Mouse (Mus musculus) skeletal muscle tissue, adult 2 months (tissue): Measurements from ENCODE around the gene Cacna2d2.
"Not testable (repeated sequence)": the region's sequence is repeated elsewhere in the genome, so short reads cannot be mapped to it uniquely, and the experiment has no call there.

Experiments used
- DNase-seq: peaks from one replicate; pipeline ENCODE4 v3.0.0-alpha.2; 2012; ENCODE audit warnings: low read depth, low spot score

The Cacna2d2 gene

DNA sequence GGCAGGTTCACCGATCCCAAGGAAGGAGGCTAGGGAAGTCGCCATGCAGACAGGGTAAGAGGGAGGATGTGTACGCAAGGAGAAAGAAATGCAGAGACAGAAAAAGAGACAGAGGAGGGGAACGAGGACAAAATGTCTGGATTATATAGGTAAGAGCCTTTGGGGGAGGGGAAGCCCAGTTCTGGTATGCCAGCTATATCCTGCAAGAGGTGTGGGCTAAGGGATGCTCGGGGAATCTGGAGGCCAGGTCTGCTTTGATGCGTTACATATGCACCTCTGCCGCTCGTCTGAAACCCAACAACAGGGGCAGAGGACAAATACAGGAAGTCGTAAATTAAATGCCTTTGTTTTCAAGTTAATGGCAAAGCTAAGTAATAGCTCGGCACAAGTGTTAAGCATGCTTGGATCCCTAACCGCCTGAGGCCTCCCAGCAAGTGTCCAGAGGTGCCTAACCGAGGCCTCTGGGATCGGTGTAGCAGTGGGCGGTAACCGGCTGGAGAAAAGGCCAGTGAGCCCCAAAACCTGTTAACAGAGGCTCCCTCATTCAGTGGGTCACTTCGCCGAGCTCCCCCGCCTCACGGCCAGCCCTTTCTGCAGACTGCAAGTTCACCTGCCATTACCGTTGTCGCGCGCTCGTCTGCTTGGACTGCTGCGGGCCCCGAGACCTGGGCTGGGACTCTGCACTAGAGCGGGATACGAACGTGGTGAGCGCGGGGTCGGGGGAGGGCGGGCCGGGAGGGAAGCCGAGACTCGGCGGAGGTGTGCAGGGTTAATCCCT lies 154.3 kb downstream of the Cacna2d2 start:
- DNase-seq = no peak

DNA sequence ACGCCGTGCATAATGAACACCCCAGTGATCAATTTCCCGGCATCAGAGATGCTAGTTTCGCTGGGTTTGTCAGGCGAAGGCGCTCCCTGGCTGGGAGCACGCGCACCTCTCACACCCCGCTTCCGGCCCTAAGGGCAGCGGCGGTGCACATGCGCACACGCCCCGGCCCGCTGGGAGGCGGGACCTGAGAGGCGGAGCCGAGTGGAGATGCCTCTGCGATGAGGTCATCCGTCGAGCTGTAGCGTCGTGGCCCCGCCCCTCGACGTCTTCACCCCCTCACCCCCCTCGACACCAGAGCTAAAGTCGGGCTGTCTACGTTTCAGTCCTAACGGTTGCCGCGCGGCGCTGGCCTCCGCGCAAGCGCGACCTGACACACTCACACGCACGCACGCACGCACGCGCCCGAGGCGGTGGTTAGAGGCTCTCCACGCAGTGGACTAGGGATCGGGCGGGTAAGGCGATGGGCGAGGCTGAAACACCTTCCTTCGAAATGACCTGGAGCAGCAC lies 155.0 kb downstream of the Cacna2d2 start:
- peak; percentile 99 for DNase-seq

DNA sequence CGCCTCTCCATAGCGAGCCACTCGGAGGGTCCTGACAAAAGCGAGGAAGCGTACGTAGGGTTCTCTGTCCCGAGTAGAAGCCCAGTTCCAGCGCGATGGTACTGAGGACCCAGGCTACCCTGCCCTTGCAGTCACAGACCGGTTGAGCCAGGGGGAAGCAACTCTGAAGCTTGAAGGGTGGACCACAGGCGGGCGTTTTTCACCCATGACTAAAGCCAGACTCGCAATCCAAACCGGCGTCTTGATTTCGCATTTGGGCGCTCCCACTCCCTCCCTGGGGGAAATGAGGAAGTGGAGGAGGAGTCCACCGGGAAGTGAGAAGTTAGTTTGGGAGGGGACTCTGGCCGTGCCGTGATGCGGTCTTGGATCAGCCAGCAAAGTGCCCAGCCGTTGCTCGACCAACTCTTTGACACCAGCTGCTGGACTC lies 155.6 kb downstream of the Cacna2d2 start:
- peak; percentile 77 for DNase-seq

DNA sequence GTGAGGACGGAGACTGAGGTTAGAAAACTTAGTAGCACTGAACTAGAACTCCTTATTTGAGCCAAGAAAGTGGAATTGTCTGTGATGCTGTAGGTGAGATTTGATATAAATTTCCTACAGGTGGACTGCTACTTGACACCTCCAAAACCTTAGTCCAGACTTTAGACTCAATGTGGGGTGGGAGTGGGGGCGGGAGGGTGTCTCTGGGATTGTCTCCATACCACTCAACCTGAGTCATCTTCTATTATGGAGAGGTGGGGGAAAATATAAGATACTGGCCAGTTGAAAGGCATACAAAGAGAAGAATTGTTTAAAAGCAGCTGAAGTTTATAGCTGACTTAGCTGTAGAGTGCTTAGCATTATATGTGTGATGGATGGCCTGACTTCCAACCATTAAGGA lies 156.3 kb downstream of the Cacna2d2 start:
- no peak for DNase-seq

DNA sequence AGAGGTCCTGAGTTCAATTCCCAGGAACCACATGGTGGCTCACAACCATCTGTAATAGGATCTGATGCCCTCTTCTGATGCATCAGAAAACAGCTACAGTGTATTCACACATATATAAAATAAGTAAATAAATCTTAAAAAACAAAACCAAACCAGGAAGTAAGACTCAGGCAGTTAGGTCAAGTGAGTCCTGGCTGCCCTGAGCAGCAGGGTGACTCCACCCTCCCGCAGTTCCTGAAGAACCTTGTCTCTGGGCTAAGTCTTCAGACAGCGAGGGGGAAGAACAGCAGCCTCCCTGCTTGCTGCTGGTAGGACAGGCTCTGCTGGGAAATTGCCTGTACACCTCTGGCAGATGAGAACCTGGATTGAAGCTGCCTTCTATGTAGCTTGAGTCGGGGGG lies 156.9 kb downstream of the Cacna2d2 start:
- no peak for DNase-seq

DNA sequence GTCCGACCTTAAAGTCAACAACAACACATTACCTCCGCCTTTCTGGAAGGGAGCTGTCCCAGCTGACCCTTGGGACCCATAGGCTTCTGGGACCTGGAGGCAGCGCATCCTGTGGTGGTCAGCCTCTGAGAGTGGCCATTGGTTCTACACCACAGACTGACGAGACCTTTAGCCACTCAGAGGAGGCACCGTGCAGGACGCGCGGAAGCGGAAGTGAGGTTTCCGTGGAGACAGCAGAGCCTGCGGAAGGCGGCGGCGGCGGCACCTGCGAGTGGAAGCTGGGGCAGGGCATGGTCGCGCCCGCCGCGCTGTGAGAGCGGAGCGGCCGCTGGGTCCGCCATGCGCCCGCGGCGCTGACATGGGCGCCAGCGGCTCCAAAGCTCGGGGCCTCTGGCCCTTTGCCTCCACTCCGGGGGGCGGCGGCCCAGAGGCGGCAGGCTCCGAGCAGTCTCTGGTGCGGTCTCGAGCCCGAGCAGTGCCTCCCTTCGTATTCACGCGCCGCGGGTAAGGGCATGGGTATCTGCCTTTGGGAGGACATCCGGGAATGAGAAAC lies 163.7 kb downstream of the Cacna2d2 start, which contains the start of gene Tusc2:
Gene Tusc2, plus strand, starts transcription at position 227 of the 553 bp plus-strand sequence.
- peak; percentile 95 for DNase-seq

DNA sequence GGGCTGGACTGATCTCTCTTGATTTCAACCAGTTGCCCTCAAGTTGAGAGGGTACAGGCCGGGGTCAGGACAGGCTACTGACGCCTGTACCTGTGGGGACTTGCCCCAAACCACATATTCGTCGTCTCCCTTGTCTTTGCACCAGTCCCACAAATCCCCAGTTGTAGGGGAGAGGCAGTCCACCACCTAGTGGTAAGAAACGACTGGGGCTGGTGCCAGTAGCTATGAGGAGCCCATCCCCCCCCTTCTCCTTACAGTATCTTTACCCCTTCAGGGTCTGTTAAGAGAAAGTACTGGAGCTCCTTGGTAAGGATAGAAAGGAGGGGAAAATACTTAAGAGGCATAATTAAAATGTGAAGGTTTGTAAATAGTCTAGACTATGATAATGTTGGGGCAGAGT lies 166.1 kb downstream of the Cacna2d2 start:
- DNase-seq = not testable (repeated sequence)

DNA sequence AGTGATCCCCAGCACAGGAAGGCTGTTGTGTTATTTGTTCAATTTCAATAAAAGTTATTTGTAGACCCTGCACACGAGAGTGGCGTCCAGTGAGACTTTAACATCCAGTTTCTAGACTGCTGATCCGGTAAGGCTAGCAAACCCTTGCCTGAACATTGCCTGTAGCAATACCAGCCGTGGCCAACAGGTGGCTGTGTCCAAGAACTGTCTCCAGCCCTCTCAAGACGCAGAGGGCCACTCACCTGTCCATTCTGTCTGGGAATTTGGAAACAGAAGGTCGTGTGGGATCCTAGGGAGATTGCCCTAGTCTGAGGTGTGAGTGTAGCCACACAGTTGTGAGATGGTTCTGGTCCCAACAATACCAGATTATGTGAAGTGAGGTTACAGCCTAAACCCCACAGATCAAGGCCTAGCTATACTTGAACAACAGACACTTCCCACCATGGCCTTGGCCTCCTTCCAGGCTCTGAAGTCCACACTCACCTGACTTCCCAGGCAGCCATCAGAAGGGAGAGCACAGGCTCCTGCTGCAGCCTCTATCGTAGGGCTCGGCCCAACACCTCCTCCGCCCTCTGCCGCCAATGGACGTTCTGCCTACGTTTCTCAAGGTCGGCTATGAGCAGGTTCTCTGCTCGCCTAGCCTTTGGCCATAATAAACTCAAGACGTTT lies 166.8 kb downstream of the Cacna2d2 start:
- DNase-seq = peak; percentile 67

DNA sequence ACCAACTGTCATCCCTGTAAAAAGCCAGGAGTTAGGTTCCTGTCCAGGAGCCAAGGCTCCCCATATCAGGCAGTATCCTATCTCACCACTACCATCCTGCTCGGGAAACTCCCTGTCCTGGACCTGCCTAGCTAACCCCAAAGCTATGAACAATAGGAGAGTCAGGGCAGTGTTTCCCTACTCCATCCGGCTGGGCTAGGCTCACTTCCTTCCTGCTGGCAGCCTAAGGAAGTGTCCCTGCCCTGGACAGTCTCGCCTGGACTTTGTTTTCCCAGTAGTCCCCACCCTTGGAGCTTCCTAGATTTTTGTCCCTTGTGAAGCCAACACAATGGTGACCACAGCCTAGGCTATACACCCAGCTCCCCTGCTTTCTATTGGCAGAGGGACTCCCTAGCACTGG lies 167.4 kb downstream of the Cacna2d2 start:
- no peak for DNase-seq

DNA sequence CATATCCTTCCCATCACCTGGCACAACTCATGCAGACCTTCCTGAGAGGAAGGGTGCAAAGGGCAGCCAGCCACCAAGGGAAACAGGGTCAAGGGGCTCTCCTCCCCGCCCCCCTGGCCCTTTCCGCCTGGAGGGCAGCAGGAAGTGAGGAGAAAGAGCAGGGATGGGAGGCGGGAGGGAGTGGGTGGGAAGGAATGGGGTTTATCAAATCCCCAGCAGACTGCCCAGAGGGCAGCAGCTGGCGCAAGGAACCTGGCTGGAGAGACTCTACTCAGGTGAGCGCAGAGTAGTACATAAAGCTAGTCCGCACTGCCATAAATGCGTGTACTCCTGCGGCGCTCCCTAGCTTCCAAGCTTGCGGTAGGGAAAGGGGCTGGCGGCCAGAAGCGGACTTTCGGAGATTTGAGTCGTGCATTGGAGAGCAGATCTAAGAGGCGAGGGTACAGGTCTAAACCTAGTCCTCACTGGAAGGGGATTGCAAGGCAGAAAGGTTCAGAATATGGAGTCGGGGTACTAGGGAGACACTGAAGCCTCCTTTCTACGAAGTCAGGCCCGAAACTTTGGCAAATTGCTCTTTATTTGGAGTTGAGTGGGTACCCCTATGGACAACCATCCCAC lies 168.4 kb downstream of the Cacna2d2 start, which contains the start of gene Hyal2:
Gene Hyal2, plus strand, starts transcription at position 244 of the 618 bp plus-strand sequence.
- DNase-seq = no peak

DNA sequence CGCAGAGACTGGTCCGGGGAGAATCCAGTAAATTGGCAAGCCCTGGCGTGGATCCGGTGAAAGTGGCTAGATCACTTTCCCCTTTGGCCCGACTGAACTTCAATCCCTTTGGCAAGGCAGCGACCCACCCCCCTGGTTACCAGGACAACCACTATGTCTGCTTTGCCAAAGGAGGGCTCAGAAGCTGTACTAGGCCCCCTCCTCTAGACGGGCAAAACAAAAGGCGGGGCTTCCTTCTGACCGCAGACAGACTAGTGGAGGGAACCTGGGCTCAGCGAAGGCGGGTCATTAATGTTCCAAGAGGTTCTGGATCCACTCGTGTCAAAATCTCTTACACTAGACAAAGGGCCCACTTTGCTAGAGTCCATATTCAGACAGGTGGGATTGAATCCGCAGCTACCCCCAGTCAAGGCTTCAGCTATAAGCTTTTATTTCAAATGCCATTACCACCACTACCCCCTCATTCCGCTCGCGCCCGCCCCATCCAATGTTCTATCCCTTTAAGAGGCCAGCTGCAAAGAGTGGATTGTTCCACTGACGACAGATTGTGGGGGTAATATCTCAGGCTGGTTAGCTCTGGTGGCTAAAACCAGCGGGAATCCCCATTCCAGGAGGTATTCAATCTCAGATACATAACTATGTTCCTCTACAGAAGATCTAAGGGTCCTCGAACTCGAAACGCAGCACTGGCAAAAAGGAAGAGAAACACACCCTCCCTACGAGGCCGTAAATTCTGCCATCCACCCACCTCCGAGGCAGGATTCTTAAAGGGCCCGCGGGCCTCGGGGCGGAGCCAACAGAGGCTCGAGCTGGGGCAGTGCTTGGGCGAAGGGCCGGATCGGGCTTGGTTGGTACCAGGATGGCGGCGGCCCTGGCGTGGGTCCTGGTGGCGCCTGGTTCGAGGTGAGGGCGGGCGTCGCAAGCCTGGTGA lies 169.2 kb downstream of the Cacna2d2 start:
- DNase-seq = peak; percentile 68

DNA sequence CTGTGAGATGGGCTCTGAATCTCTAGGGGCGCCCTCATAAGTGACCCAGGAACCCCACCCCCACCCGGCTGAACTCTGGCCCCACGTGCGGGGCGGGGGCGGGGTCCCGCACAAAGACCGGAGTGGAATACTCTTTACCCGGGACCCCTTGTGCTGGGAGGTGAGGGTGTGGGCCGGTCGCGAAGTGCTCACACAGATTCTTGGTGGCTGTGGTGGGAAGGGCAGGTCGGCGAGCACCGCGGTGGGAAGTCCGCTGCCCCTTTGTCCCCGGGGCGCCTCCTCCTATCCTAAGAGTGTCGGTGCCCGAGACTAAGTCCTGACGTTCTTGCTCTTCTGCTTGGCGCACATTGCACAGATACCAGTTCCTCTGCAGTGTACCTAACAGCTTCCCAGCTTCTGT lies 169.9 kb downstream of the Cacna2d2 start:
- no peak for DNase-seq

DNA sequence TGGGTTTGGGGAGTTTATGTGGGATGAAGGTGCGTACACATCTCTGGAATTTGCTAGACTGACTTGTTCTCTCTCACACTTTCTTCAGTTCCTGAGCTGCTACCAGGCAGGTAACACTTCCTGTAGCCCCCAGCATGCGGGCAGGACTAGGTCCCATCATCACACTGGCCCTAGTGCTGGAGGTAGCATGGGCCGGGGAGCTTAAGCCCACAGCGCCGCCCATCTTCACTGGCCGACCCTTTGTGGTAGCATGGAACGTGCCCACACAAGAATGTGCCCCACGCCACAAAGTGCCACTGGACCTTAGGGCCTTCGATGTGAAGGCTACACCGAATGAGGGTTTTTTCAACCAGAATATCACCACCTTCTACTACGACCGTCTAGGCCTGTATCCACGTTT lies 170.6 kb downstream of the Cacna2d2 start:
- no peak for DNase-seq

DNA sequence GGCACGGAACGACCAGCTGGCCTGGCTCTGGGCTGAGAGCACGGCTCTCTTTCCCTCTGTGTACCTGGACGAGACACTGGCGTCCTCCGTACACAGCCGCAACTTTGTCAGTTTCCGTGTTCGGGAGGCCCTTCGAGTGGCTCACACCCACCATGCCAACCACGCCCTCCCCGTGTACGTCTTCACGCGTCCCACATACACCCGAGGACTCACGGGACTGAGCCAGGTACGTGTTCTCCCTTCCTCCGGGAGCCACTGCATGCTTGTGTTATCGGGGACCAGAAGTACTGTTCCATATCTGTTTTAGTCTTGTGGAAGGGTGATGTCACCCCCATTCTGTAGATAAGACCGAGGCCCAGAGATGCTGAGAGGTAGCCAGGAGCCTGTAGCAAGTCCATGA lies 171.4 kb downstream of the Cacna2d2 start:
- no peak for DNase-seq

DNA sequence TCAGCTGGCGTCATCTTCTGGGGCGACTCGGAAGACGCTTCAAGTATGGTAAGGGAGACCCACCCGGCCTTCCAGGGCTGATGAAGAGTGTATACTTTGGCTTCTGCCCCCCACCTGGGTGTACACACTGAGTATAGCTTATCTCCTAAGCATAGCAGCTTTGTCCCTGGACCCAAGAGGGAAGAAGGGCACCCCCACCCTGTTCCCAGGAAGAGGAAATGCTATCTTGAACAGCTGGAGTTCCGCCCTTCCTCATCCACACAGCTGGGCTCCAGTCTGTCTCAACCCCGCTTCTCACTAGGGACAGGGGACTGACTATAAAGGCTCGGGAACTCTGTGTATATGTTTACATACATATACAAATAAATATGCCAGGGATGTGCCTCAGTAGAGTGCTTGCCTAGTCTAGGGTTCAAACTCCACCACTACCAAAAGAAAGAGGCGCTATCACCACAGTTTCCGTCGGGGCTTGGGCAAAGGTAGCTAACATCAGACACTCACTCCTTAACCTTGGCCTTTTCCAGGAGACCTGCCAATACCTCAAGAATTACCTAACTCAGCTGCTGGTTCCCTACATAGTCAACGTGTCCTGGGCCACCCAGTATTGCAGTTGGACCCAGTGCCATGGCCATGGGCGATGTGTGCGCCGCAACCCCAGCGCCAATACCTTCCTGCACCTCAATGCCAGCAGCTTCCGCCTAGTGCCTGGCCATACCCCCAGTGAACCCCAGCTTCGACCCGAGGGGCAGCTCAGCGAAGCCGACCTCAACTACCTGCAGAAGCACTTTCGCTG lies 172.3 kb downstream of the Cacna2d2 start:
- DNase-seq = no peak

DNA sequence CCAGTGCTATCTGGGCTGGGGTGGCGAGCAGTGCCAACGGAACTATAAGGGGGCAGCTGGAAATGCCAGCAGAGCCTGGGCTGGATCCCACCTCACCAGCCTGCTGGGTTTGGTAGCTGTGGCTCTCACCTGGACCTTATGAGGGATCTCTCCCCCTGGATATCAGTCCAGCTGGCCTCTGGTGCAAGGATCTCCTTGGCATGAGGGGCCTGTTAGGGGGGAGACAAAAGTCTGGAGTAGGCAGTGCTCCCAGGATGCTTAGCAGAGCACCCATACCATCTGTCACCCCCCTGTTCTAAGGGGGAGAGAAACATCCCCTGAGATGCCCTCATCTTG lies 172.9 kb downstream of the Cacna2d2 start:
- DNase-seq = no peak

DNA sequence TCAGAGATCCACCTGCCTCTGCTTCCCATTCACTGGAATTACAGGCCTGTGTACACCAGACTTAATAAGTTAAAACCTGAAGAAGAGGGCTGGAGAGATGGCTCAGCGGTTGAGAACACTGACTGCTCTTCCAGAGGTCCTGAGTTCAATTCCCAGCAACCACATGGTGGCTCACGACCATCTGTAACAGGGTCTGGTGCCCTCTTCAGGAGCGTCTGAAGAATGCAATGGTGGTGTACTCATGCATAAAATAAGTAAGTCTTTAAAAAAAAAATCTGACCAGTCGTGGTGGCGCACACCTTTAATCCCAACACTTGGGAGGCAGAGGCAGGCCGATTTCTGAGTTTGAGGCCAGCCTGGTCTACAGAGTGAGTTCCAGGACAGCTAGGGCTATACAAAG lies 174.4 kb downstream of the Cacna2d2 start:
- DNase-seq = not testable (repeated sequence)

DNA sequence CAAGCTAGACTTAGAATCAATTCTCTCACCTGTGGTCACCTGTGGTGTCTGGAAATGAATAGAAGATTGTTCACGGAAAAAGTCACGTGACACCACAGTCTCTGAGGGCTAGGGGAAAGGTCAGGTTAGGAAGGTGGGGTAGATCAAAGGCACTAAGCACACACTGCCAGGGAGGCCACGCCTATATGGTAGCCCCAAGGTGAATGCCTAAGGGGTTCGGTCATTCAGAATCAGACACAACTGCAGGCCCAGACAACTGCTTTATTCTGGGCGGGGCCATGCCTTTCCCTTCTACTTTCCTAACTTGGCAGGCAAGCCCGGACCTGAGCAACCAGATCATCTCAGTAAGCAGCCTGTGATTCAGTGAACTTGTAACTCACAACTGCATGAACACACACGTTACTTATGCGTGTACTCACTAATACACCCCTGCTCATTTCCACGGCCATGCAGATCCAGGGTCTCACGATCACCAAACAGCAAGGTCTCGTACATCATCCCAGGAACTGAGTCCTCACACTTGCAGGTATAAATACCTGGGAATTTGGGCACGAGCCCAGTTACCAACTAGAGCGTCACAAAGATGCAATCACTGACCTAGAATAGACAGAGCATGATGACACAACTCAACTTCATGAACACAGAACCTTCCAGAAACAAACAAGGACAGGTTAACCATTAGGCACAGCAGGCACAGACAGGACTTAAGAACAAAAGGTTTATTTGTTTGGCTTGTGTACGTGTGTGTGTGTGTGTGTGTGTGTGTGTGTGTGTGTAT lies 176.4 kb downstream of the Cacna2d2 start:
- no peak for DNase-seq

DNA sequence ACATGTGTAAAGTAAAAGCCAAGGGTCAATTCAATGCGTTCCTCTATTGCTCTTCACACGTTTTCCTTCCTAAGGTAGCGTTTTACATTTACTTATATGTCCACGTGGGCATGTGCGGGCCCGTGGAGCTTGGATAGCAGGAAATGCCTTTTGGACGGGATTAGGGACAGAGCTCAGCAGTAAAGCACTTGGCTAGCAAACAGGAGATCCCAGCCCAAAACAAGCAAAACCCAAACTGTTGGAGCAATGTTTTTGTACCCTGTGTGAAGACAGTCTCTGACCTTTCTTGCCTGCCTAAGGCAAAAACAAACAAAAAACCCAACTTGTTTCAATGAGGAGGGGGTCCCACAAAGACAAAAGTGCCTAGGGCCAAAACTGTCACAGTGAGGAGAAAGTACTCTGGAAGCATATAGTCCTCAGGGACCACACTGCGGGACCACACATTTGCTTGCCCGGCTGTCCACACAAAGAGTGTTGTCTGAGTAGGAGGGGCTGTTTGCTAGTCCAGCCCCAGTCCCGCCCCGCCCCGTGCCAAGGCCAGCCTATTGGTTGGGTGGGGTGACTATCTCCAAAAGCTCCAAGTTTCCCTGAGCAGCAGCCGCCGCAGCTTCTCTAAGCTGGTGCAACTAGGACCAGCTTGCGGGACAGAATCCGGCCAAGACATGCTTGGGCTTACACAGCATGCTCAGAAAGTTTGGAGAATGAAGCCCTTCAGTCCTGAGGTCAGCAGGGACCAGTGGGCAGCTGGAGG lies 177.1 kb downstream of the Cacna2d2 start, which contains the start of gene Hyal1:
Gene Hyal1, plus strand, starts transcription at position 571 of the 751 bp plus-strand sequence.
- peak; percentile 79 for DNase-seq
